Mouse (Mus musculus): ENCODE data around the gene Mdc1.
"Not testable (repeated sequence)": the region's sequence is repeated elsewhere in the genome, so short reads cannot be mapped to it uniquely, and the experiment has no call there.

Gene Mdc1

GRCm38 (mm10) chr17:35822964-35823937 lies 18.1 kb upstream of the Mdc1 start, which contains the start of gene Flot1:
Flot1 (plus strand) TSS chr17:35823230.
- DNase-seq, result peak; percentile 93 to 95

- DNase-seq, result peak in 1 of 2 experiments; percentile 64
These were observed 16.9 kb upstream of the Mdc1 start for GRCm38 (mm10) chr17:35824402-35824801.

DNA sequence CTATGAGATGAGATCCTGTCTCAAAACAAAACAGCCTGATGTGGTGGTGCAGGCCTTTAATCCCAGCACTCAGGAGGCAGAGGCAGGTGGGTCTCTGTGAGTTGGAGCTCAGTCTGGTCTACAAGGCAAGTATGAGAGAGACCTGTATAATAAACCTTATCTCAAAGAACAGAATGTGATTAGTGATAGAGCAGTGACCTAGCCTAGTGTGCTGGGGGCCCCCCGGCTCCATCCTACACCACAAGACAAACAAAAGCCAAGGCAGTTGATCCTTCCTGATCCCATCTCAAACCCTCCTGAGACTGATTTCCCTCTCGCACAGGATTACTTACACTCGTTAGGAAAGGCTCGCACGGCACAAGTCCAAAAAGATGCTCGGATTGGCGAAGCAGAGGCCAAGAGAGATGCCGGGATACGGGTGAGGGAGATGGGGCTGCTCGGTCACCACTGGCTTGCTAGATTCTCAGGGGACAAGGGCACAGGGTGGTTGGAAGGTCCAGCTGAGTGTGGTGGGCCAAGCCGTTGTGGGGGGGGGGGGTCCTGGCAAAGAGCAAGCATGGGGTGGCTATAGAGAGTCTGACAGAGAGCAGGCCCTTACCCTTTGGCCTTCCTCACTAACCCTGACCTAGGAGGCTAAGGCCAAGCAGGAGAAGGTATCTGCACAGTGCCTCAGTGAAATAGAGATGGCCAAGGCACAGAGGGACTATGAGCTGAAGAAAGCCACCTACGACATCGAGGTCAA lies 16.0 kb upstream of the Mdc1 start:
- no peak for DNase-seq

DNA sequence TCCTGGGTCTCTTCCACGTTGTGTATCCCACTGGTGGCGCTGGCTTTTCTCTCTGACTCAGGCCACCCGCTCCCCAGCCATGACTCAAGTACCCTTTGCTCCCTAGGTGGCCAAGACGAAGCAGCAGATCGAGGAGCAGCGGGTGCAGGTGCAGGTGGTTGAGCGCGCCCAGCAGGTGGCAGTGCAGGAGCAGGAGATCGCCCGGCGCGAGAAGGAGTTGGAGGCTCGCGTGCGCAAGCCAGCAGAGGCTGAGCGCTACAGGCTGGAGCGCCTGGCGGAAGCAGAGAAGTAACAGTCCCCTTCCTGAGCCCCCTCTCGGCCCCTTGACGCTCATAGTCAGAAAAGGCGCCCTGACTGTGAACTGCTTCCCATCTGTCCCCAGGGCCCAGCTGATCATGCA lies 11.6 kb upstream of the Mdc1 start:
- peak; percentile 91 to 94 for DNase-seq

GRCm38 (mm10) chr17:35832400-35833238 lies 8.7 kb upstream of the Mdc1 start:
- DNase-seq, result no peak

DNA sequence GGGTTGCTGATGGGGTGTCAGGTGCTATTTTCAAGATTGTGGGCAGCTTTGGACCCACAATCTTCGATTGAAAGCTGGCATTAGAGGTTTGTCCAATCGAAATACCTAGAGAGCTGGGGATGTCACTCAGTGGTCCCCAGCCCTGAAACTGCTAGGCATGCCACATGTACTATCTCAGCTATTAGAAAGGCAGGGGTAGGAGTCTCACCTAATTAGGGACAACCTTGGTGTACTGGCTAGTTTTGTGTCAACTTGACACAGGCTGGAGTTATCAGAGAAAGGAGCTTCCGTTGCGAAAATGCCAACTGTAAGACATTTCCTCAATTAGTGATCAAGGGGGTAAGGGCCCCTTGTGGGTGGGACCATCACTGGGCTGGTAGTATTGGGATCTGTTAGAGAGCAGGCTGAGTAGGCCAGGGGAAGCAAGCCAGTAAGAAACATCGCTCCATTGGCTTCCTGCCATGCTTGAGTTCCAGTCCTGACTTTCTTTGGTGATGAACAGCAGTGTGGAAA lies 8.0 kb upstream of the Mdc1 start:
- no peak for DNase-seq

GRCm38 (mm10) chr17:35833894-35834293 lies 7.4 kb upstream of the Mdc1 start:
- DNase-seq, result no peak

DNA sequence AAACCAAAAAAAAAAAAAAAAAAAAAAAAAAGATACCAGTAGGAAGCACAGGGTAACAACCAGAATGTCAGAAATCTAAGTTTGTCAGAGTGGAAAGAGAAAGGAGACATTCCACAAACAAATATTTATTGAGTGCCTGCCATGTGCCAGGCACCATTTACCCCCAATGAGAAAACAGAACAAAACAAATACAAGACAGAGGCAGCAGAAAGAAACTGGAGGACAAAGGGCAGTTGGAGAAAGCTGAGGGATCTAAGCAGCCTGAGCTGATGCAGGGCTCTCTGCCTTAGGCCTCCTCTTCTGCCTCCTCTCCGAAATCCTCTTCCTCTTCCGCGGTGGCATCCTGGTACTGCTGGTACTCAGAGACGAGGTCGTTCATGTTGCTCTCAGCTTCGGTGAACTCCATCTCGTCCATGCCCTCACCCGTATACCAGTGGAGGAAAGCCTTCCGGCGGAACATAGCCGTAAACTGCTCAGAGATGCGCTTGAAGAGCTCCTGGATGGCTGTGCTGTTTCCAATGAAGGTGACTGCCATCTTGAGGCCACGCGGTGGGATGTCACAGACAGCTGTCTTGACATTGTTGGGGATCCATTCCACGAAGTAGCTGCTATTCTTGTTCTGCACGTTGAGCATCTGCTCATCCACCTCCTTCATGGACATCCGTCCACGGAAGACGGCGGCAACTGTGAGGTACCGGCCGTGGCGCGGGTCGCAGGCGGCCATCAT lies 6.5 kb upstream of the Mdc1 start:
- DNase-seq, result no peak

DNA sequence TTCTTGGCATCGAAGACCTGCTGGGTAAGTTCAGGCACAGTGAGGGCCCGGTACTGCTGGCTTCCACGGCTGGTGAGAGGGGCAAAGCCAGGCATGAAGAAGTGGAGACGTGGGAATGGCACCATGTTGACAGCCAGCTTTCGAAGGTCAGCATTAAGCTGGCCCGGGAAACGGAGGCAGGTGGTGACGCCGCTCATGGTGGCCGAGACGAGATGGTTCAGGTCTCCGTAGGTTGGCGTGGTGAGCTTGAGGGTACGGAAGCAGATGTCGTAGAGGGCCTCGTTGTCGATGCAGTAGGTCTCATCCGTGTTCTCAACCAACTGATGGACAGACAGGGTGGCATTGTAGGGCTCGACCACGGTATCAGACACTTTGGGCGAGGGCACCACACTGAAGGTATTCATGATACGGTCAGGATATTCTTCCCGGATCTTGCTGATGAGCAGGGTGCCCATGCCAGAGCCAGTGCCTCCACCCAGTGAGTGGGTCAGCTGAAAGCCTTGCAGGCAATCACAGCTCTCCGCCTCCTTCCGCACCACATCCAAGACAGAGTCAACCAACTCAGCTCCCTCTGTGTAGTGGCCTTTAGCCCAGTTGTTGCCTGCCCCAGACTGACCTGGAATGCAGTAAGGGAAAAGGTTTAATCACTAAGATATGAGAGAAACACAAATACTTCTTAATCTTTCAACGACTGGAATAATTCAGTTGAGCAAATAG lies 5.7 kb upstream of the Mdc1 start:
- peak in 1 of 2 experiments; percentile 46 for DNase-seq

DNA sequence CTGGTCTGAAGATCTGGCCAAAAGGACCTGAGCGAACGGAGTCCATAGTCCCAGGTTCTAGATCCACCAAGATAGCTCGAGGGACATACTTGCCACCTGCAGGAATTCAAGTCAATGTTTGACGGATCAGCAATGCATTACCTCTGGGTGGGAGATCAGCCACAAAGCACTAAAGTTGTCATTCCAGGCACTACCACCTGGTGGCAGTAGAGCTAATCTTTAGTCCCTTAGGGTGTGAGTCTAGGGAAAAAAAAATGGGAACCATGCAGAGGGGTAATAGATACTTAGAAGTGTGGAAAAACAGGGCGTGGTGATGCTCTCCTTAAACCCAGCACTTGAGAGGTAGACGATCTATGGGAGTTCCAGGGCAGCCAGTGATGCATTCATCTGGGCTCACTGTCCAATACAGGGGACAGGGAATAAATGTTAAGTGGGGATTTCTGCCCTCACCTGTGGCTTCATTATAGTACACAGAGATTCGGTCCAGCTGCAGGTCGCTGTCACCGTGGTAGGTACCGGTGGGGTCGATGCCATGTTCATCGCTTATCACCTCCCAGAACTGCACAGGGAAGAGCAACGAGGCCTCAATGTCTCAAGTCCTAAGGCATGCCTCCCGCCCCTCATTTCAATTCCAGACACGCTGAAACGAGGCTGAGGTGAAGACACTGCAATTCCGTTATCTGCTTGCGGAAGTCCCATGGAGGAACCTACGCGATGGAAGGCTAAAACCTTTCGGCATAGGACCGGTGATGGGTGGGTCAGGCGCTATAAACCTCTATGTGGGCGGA lies 4.9 kb upstream of the Mdc1 start:
- peak; percentile 94 to 95 for DNase-seq

DNA sequence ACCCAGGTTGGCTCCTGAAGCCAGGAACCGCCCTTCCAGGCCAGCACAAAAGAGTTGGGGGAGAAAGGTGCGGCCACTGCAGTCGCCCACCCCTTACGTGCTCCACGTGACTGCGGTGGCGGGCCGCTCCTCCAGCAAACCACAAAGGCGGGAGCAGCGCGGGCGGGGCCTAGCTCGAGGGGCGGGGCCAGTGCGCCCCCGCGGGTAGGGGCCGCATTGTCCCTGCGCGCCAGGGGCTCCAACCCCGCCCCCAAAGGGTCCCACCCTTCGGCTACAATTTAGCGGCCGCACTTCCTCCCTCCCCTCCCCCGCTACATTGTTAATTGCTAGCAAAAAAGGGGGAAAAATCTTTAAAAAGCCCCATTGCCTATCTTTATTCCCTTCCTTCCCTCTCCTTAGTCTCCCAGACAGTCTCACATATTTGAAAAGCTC lies 4.3 kb upstream of the Mdc1 start:
- DNase-seq, result peak; percentile 84 to 90

GRCm38 (mm10) chr17:35837487-35837886 lies 3.8 kb upstream of the Mdc1 start:
- peak in 1 of 2 experiments; percentile 60 for DNase-seq

GRCm38 (mm10) chr17:35838122-35838544 lies 3.2 kb upstream of the Mdc1 start, which contains the start of gene Tubb5:
Tubb5 (minus strand) TSS chr17:35838306.
- peak; percentile 98 to 99 for DNase-seq

GRCm38 (mm10) chr17:35838570-35838969 lies 2.7 kb upstream of the Mdc1 start:
- DNase-seq, result no peak

DNA sequence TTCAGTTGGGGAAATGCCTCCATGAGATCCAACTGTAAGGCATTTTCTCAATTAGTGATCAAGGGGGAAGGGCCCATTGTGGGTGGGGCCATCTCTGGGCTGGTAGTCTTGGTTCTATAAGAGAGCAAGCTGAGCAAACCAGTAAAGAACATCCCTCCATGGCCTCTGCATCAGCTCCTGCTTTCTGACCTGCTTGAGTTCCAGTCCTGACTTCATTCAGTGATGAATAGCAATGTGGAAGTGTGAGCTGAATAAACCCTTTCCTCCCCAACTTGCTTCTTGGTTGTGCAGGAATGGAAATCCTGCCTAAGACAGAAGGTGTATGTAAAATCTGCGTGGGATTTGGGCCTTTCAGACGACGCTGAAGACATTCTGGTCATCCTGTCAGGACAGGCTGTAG lies 2.3 kb upstream of the Mdc1 start:
- DNase-seq, result not testable (repeated sequence)

DNA sequence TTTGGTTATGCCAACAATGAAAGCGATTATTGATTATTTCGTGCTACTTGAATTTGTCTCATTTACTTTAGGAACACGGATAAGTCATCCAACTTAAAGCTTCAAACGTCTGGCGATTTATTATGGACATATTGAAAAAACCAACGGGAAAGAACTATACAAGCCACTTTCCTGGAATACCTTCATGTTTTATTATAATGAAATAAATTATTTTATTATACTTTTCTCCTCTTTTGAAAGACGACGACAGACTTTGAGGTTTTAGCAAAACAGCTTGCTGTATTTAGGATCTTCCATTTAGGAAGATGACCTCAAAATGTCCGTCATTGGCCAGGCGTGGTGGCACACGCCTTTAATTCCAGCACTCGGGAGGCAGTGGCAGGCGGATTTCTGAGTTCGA lies 754 bp upstream of the Mdc1 start:
- no peak for DNase-seq

- no peak for DNase-seq
These were observed 691 bp downstream of the Mdc1 start for GRCm38 (mm10) chr17:35842006-35842405.

GRCm38 (mm10) chr17:35843514-35843913 lies 2.2 kb downstream of the Mdc1 start:
- peak in 1 of 2 experiments; percentile 30 for DNase-seq

- peak in 1 of 2 experiments; percentile 50 for DNase-seq
These were observed 6.8 kb downstream of the Mdc1 start for GRCm38 (mm10) chr17:35848112-35848511.

- no peak for DNase-seq
These were observed 9.7 kb downstream of the Mdc1 start for GRCm38 (mm10) chr17:35850974-35851373.
